Mouse (Mus musculus): ENCODE measurements at regions not wholly inside any gene's neighbourhood (a gene's known extent, or its start where the extent isn't known, plus 50 kb on each side); places are given as distances from the start of the nearest gene placed in this dataset.

- no peak for ATAC-seq
Observed at GRCm38 (mm10) chr5:38999700-39000099, 123.1 kb upstream of the Clnk start.

- no peak for ATAC-seq
Observed at GRCm38 (mm10) chr5:38972397-38973159, 96.0 kb upstream of the Clnk start.

- ATAC-seq, result no peak
Observed at GRCm38 (mm10) chr5:38970497-38970896, 93.9 kb upstream of the Clnk start.

GRCm38 (mm10) chr5:38967010-38967409 is 90.4 kb upstream of the Clnk start:
- no peak for ATAC-seq

GRCm38 (mm10) chr5:38964445-38964844 is 87.8 kb upstream of the Clnk start:
- ATAC-seq, result no peak

GRCm38 (mm10) chr5:38950520-38951288 is 74.1 kb upstream of the Clnk start:
- no peak for ATAC-seq

- ATAC-seq, result no peak
Observed at GRCm38 (mm10) chr5:38945903-38946686, 69.5 kb upstream of the Clnk start.

- ATAC-seq, result no peak
Observed at GRCm38 (mm10) chr5:38932382-38933079, 55.9 kb upstream of the Clnk start.

- no peak for ATAC-seq
Observed at GRCm38 (mm10) chr5:38927051-38927450, 50.4 kb upstream of the Clnk start.

Measured in CD4-positive, CD25-positive, alpha-beta regulatory T cell, adult 4 months (primary cell).